Mouse (Mus musculus) erythroid progenitor cell, adult 5-6 weeks (primary cell): Measurements from ENCODE around the gene Wnt3. TPM values are rescaled to one million over a fixed set of nuclear protein-coding genes. Genes with fewer than 3 reads are reported as not detected.

ENCODE experiments used
- ATAC-seq: replicated peaks from 2 replicates; pipeline ENCODE4 v1.8.0; 2016; ENCODE audit warnings: moderate number of reproducible peaks, mild to moderate bottlenecking, moderate TSS enrichment, inconsistent platforms; ENCODE audit not compliant: poor library complexity, low FRiP score, severe bottlenecking
- total RNA-seq, 2 experiments: library from RNA; stranded (forward) in 1 of 2; stranded (reverse) in 1 of 2; fragments of 150-400 nt in 1 of 2; fragments of 186-747, 209-891 nt in 1 of 2; gene quantifications; 2 replicates each; pipeline versions ENCODE4 v1.2.3 to v1.2.4; 2015 to 2017; ENCODE audit warnings: low replicate concordance in 2 of 2

The Wnt3 gene
- total RNA-seq, 2 experiments from 2014 or later = not detected

GRCm38 (mm10) chr11:103831766-103832165, 57.8 kb downstream of the Wnt3 start:
- no peak for ATAC-seq

- ATAC-seq = no peak
These were observed 58.4 kb downstream of the Wnt3 start for GRCm38 (mm10) chr11:103832331-103832730.

GRCm38 (mm10) chr11:103838955-103839354, 65.0 kb downstream of the Wnt3 start:
- no peak for ATAC-seq

GRCm38 (mm10) chr11:103840834-103841233, 66.9 kb downstream of the Wnt3 start:
- no peak for ATAC-seq

GRCm38 (mm10) chr11:103848287-103848686, 74.3 kb downstream of the Wnt3 start:
- ATAC-seq = no peak

- no peak for ATAC-seq
These were observed 78.8 kb downstream of the Wnt3 start for GRCm38 (mm10) chr11:103852590-103853283.

- ATAC-seq = no peak
These were observed 79.5 kb downstream of the Wnt3 start for GRCm38 (mm10) chr11:103853284-103853920.

GRCm38 (mm10) chr11:103854294-103854693, 80.3 kb downstream of the Wnt3 start:
- no peak for ATAC-seq

- ATAC-seq = no peak
These were observed 82.7 kb downstream of the Wnt3 start for GRCm38 (mm10) chr11:103856641-103857040.

- ATAC-seq = no peak
These were observed 84.8 kb downstream of the Wnt3 start for GRCm38 (mm10) chr11:103858760-103859159.

GRCm38 (mm10) chr11:103859933-103860610, 86.1 kb downstream of the Wnt3 start:
- no peak for ATAC-seq

- no peak for ATAC-seq
These were observed 89.0 kb downstream of the Wnt3 start for GRCm38 (mm10) chr11:103862951-103863350.

GRCm38 (mm10) chr11:103864486-103864885, 90.5 kb downstream of the Wnt3 start:
- ATAC-seq = no peak

- no peak for ATAC-seq
These were observed 91.4 kb downstream of the Wnt3 start for GRCm38 (mm10) chr11:103865346-103865745.

Other genes starting within 250 kb of the Wnt3 start
- gene Gm884, start 153.0 kb upstream of the Wnt3 start, total RNA-seq (2015; ENCODE audit: low replicate concordance) = not detected in 2 replicates
- gene Gm884, start 153.0 kb upstream of the Wnt3 start, total RNA-seq (2017; ENCODE audit: low replicate concordance) = not detected in 2 replicates
- gene Lyzl6, start 135.3 kb upstream of the Wnt3 start, total RNA-seq (2015; ENCODE audit: low replicate concordance) = not detected in 2 replicates
- not detected in 2 replicates for gene Lyzl6, start 135.3 kb upstream of the Wnt3 start, total RNA-seq (2017; ENCODE audit: low replicate concordance)
- not detected in 2 replicates for gene Rprml, start 124.6 kb upstream of the Wnt3 start, total RNA-seq (2015; ENCODE audit: low replicate concordance)
- gene Rprml, start 124.6 kb upstream of the Wnt3 start, total RNA-seq (2017; ENCODE audit: low replicate concordance) = not detected in 2 replicates
- gene Gosr2, start 76.3 kb upstream of the Wnt3 start, total RNA-seq (2015; ENCODE audit: low replicate concordance) = 13.0 and 16.3 TPM in 2 replicates
- 14.8 and 15.2 TPM in 2 replicates for gene Gosr2, start 76.3 kb upstream of the Wnt3 start, total RNA-seq (2017; ENCODE audit: low replicate concordance)
- gene Wnt9b, start 24.3 kb upstream of the Wnt3 start, total RNA-seq (2015; ENCODE audit: low replicate concordance) = not detected in 2 replicates
- not detected in 2 replicates for gene Wnt9b, start 24.3 kb upstream of the Wnt3 start, total RNA-seq (2017; ENCODE audit: low replicate concordance)
- 26.7 and 42.8 TPM in 2 replicates for gene Nsf, start 179.9 kb downstream of the Wnt3 start, total RNA-seq (2015; ENCODE audit: low replicate concordance)
- 29.2 and 70.5 TPM in 2 replicates for gene Nsf, start 179.9 kb downstream of the Wnt3 start, total RNA-seq (2017; ENCODE audit: low replicate concordance)
- 24.7 and 25.9 TPM in 2 replicates for gene Arf2, start 192.6 kb downstream of the Wnt3 start, total RNA-seq (2015; ENCODE audit: low replicate concordance)
- 25.6 and 70.3 TPM in 2 replicates for gene Arf2, start 192.6 kb downstream of the Wnt3 start, total RNA-seq (2017; ENCODE audit: low replicate concordance)